Mouse (Mus musculus) forebrain, postnatal 0 days (tissue): ENCODE results near the gene Gm12184. TPM values are rescaled to one million over a fixed set of nuclear protein-coding genes. Genes with fewer than 3 reads are reported as not detected.

ENCODE experiments used
- ATAC-seq: fragments of 200-750 bp; cut with Nextera tagmentation; 2 replicates; pipeline ENCODE4 v1.8.0; 2017; ENCODE audit warnings: mild to moderate bottlenecking, moderate library complexity
- DNase-seq: peaks from one replicate; pipeline ENCODE4 v3.0.0-alpha.2; 2015
- H3K27ac ChIP-seq: fragments of 300-500 bp; sonication (generic); 2 replicates; pipeline ENCODE4 v1.5.1; 2014; ENCODE audit warnings: low read depth, mild to moderate bottlenecking, antibody characterized with exemption, low read length, moderate library complexity, mixed read lengths
- H3K27me3 ChIP-seq: fragments of 300-500 bp; sonication (generic); 2 replicates; pipeline ENCODE4 v1.6.1; 2014; ENCODE audit warnings: mild to moderate bottlenecking, low read length, mixed read lengths; ENCODE audit not compliant: insufficient read depth
- H3K36me3 ChIP-seq: fragments of 300-500 bp; sonication (generic); 2 replicates; pipeline ENCODE4 v1.6.1; 2014; ENCODE audit warnings: mild to moderate bottlenecking, moderate library complexity; ENCODE audit not compliant: insufficient read depth
- H3K4me1 ChIP-seq: fragments of 300-500 bp; sonication (generic); 2 replicates; pipeline ENCODE4 v1.6.1; 2014; ENCODE audit warnings: antibody characterized with exemption; ENCODE audit not compliant: insufficient read depth
- H3K4me2 ChIP-seq: fragments of 300-500 bp; sonication (generic); 2 replicates; pipeline ENCODE4 v1.6.1; 2014; ENCODE audit warnings: low read depth, mild to moderate bottlenecking, moderate library complexity
- H3K4me3 ChIP-seq: fragments of 300-500 bp; sonication (generic); 2 replicates; pipeline ENCODE4 v1.5.1; 2014; ENCODE audit warnings: low read depth, low read length, mixed read lengths
- H3K9ac ChIP-seq: fragments of 300-500 bp; sonication (generic); 2 replicates; pipeline ENCODE4 v1.6.1; 2014; ENCODE audit warnings: mild to moderate bottlenecking
- H3K9me3 ChIP-seq: fragments of 300-500 bp; sonication (generic); 2 replicates; pipeline ENCODE4 v1.6.1; 2016; ENCODE audit warnings: low read length
- CTCF ChIP-seq: sonication (generic); IDR thresholded peaks from 2 replicates; pipeline ENCODE4 v1.5.1; 2016; ENCODE audit warnings: antibody characterized with exemption, control low read depth, low read depth
- WGBS: fragments of 180-500 bp; shearing (Covaris S2); extraction: QIAGEN DNeasy Blood & Tissue Kit; methylation state at CpG from one replicate; pipeline ENCODE4 v1.1.7; 2014; 5-methylcytosine and 5-hydroxymethylcytosine counted together
- polyA plus RNA-seq: library from polyadenylated mRNA; unstranded; fragments of >200 nt; fragmentation: Nextera tagmentation; extraction: Ambion mirVana; gene quantifications from 2 replicates; pipeline ENCODE4 v1.2.1, GENCODE M21; 2015
- total RNA-seq: library from RNA; depleted of rRNA; stranded (reverse); fragments of >200 nt; gene quantifications from 2 replicates; pipeline ENCODE4 v1.2.3, GENCODE M21; 2014; rRNA removed

Gene Gm12184
- total and polyA plus RNA-seq, 2 experiments from 2014 or later: 3.7 to 9.3 TPM

- no peak overlapping the region for H3K4me3 ChIP-seq
- no peaks in the 10 kb centered on the region for H3K9me3 ChIP-seq
- no peaks in the 10 kb centered on the region for H3K27me3 ChIP-seq
- ATAC-seq: no peak
- H3K27ac ChIP-seq: no peak overlapping the region
- H3K36me3 ChIP-seq: no peaks in the 10 kb centered on the region
- DNase-seq: no peak
- 31% methylated on average over 7 of the region's 7 CpGs for WGBS
- H3K4me2 ChIP-seq: no peak overlapping the region
- H3K9ac ChIP-seq: no peak overlapping the region
- H3K4me1 ChIP-seq: 0 out of 2 replicates have a peak, but pooled peaks cover 2% of the 10 kb centered on the region
- TF ChIP-seq CTCF: peak; percentile 38; the same call in 1 of the 2 replicates
Observed at GRCm38 (mm10) chr11:48779450-48779849, 47.0 kb downstream of the Gm12184 start.

GRCm38 (mm10) chr11:48777303-48777702, 49.2 kb downstream of the Gm12184 start:
- H3K4me3 ChIP-seq: no peak overlapping the region
- no peaks in the 10 kb centered on the region for H3K36me3 ChIP-seq
- no peak for ATAC-seq
- WGBS: 92% methylated on average over 9 of the region's 9 CpGs
- no peak overlapping the region for H3K4me2 ChIP-seq
- DNase-seq: no peak
- 0 out of 2 replicates have a peak, but pooled peaks cover 5% of the 10 kb centered on the region for H3K4me1 ChIP-seq
- TF ChIP-seq CTCF: no peak
- no peak overlapping the region for H3K9ac ChIP-seq
- no peak overlapping the region for H3K27ac ChIP-seq
- no peaks in the 10 kb centered on the region for H3K27me3 ChIP-seq
- H3K9me3 ChIP-seq: no peaks in the 10 kb centered on the region

- Histone ChIP-seq H3K4me1 (0 out of 2 replicates have a peak, but pooled peaks cover 5% of the 10 kb centered on the region), H3K4me2 (no peak overlapping the region), H3K9ac (no peak overlapping the region), H3K27ac (no peak overlapping the region), H3K4me3 (no peak overlapping the region), H3K9me3 (no peaks in the 10 kb centered on the region), H3K27me3 (no peaks in the 10 kb centered on the region), H3K36me3 (no peaks in the 10 kb centered on the region)
- DNase-seq (no peak), ATAC-seq (no peak)
- peak; percentile 28; the same call in 1 of the 2 replicates for TF ChIP-seq CTCF
- WGBS: 44% methylated on average over 9 of the region's 9 CpGs
Observed at GRCm38 (mm10) chr11:48776664-48777063, 49.8 kb downstream of the Gm12184 start.

- Histone ChIP-seq H3K9me3 (no peaks in the 10 kb centered on the region), H3K9ac (no peak overlapping the region), H3K36me3 (no peaks in the 10 kb centered on the region), H3K27ac (no peak overlapping the region), H3K4me2 (peak overlapping the region; percentile 30; the same call in 1 of the 2 replicates), H3K4me1 (0 out of 2 replicates have a peak, but pooled peaks cover 5% of the 10 kb centered on the region), H3K27me3 (no peaks in the 10 kb centered on the region), H3K4me3 (no peak overlapping the region)
- 2% methylated on average over 7 of the region's 7 CpGs for WGBS
- peak; percentile 88 for DNase-seq
- peak; percentile 71 for ATAC-seq
- peak; percentile 73 for TF ChIP-seq CTCF
Observed at GRCm38 (mm10) chr11:48775483-48775882, 51.0 kb downstream of the Gm12184 start.

Other genes with a start within 250 kb of the Gm12184 start
- gene Rack1, start 26.3 kb downstream of the Gm12184 start, total RNA-seq: 1,021 and 1,323 TPM in 2 replicates
- gene Rack1, start 26.3 kb downstream of the Gm12184 start, polyA plus RNA-seq: 368 and 466 TPM in 2 replicates
- gene Trim41, start 9.3 kb downstream of the Gm12184 start, total RNA-seq: 42.2 and 47.1 TPM in 2 replicates
- gene Trim41, start 9.3 kb downstream of the Gm12184 start, polyA plus RNA-seq: 4.4 TPM in 2 replicates
- gene Trim7, start 515 bp downstream of the Gm12184 start, total RNA-seq: 5.6 and 9.5 TPM in 2 replicates
- 1.9 and 2.5 TPM in 2 replicates for gene Trim7, start 515 bp downstream of the Gm12184 start, polyA plus RNA-seq
- gene Irgm1, start 45.0 kb upstream of the Gm12184 start, total RNA-seq: 3.0 and 6.7 TPM in 2 replicates
- 3.5 and 4.9 TPM in 2 replicates for gene Irgm1, start 45.0 kb upstream of the Gm12184 start, polyA plus RNA-seq
- gene Gm5431, start 75.6 kb upstream of the Gm12184 start, total RNA-seq: 0.29 and 0.38 TPM in 2 replicates
- gene Gm5431, start 75.6 kb upstream of the Gm12184 start, polyA plus RNA-seq: 0.10 and 0.19 TPM in 2 replicates
- gene Psme2b, start 119.5 kb upstream of the Gm12184 start, total RNA-seq: 1.8 TPM in 2 replicates
- gene Psme2b, start 119.5 kb upstream of the Gm12184 start, polyA plus RNA-seq: 1.5 and 2.0 TPM in 2 replicates
- not detected in 2 replicates for gene Olfr56, start 152.2 kb upstream of the Gm12184 start, total RNA-seq
- not detected in 2 replicates for gene Olfr56, start 152.2 kb upstream of the Gm12184 start, polyA plus RNA-seq
- gene 9930111J21Rik1, start 152.7 kb upstream of the Gm12184 start, total RNA-seq: 0.52 and 0.92 TPM in 2 replicates
- 0.10 and 0.24 TPM in 2 replicates for gene 9930111J21Rik1, start 152.7 kb upstream of the Gm12184 start, polyA plus RNA-seq
- gene Gm12185, start 165.6 kb upstream of the Gm12184 start, total RNA-seq: not detected in 2 replicates
- gene Gm12185, start 165.6 kb upstream of the Gm12184 start, polyA plus RNA-seq: not detected in 2 replicates
- gene Tgtp1, start 167.5 kb upstream of the Gm12184 start, total RNA-seq: 0.48 TPM in 1 of 2 replicates, not detected in the other
- gene Tgtp1, start 167.5 kb upstream of the Gm12184 start, polyA plus RNA-seq: 0.26 and 0.28 TPM in 2 replicates
- gene 9930111J21Rik2, start 224.6 kb upstream of the Gm12184 start, total RNA-seq: 0.62 and 1.0 TPM in 2 replicates
- gene 9930111J21Rik2, start 224.6 kb upstream of the Gm12184 start, polyA plus RNA-seq: 0.05 and 0.29 TPM in 2 replicates
- 0.46 TPM in 1 of 2 replicates, not detected in the other for gene Tgtp2, start 237.6 kb upstream of the Gm12184 start, total RNA-seq
- gene Tgtp2, start 237.6 kb upstream of the Gm12184 start, polyA plus RNA-seq: 0.13 TPM in 1 of 2 replicates, not detected in the other
- gene Ifi47, start 249.9 kb upstream of the Gm12184 start, total RNA-seq: 1.2 and 1.6 TPM in 2 replicates
- gene Ifi47, start 249.9 kb upstream of the Gm12184 start, polyA plus RNA-seq: 0.67 and 0.70 TPM in 2 replicates